Mouse (Mus musculus) thymus, adult 18-20 months (tissue): ENCODE measurements around the gene Limd1.

Source experiments
- DNase-seq, 2 experiments: peaks; one replicate each; pipeline ENCODE4 v3.0.0; 2022; ENCODE audit warnings: mixed read lengths in 2 of 2

Gene Limd1

GRCm38 (mm10) chr9:123478586-123479195, at the start of gene Limd1:
Gene Limd1 (plus strand): TSS chr9:123478706.
- peak; percentile 54 to 58 for DNase-seq

DNA sequence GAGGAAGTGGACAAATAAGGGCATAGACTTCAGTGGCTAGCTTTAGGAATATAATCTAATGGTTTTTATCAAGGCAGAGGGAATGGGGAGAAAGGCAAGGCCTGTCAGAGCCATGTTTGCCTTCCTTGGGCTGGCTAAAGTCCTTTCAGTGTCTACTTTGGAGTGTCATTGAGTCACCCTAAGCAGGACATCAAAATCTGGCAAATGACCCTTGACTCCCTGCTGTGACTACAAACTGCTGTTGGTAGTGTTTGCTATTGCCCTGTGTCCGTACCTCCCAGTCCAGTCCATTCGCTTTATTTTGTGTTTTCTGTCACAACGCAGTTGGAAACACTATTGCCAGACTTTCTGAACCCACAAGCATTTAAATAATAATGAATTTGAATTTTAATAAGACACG, 48.6 kb upstream of the Limd1 start:
- DNase-seq: no peak

- DNase-seq: no peak
These were observed 47.5 kb upstream of the Limd1 start for GRCm38 (mm10) chr9:123430973-123431372.

DNA sequence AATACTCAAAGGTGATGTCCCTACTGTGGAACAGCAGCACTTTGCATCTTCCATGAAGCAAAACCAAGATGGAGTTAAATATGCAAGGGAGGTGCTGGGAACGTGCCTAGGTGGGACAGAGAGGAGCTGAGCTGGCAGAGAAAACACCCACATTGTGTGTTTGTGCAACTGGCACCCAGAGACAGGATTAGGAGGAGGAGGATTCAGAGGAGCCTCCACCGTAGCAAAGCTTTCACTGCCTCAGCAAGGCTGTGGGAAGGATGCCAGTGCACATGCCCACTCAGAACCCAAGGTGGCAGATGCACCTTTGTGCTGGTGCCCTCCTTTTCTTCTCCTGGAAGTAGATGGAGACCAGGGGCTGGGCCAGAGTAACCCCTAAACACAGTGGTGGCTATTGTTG, 40.3 kb upstream of the Limd1 start:
- no peak for DNase-seq

- DNase-seq: no peak
These were observed 38.1 kb upstream of the Limd1 start for GRCm38 (mm10) chr9:123440230-123441058.

- peak in 1 of 2 experiments; percentile 7 for DNase-seq
These were observed 31.4 kb upstream of the Limd1 start for GRCm38 (mm10) chr9:123447101-123447500.

- no peak for DNase-seq
These were observed 29.9 kb upstream of the Limd1 start for GRCm38 (mm10) chr9:123448594-123448993.

DNA sequence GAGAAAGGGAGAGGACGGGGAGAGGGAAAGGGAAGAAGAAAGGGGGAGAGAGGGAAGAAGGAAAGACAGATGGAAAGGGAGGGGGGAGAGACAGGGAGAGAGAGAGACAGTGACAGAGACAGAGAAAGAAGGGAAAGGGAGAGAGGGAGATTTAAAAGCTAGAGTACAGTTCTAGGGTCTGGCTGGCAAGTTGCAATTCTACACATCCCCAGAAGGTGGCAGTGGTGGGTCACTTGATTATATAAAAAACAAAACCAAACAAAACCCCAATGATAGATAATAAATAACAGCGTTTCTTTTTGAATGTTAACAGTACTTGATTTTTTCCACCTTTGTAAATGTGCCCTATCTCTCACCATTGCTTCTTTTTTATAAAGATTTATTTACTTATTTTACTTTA, 28.3 kb upstream of the Limd1 start:
- peak in 1 of 2 experiments; percentile 12 for DNase-seq

GRCm38 (mm10) chr9:123451772-123452171, 26.7 kb upstream of the Limd1 start:
- no peak for DNase-seq

DNA sequence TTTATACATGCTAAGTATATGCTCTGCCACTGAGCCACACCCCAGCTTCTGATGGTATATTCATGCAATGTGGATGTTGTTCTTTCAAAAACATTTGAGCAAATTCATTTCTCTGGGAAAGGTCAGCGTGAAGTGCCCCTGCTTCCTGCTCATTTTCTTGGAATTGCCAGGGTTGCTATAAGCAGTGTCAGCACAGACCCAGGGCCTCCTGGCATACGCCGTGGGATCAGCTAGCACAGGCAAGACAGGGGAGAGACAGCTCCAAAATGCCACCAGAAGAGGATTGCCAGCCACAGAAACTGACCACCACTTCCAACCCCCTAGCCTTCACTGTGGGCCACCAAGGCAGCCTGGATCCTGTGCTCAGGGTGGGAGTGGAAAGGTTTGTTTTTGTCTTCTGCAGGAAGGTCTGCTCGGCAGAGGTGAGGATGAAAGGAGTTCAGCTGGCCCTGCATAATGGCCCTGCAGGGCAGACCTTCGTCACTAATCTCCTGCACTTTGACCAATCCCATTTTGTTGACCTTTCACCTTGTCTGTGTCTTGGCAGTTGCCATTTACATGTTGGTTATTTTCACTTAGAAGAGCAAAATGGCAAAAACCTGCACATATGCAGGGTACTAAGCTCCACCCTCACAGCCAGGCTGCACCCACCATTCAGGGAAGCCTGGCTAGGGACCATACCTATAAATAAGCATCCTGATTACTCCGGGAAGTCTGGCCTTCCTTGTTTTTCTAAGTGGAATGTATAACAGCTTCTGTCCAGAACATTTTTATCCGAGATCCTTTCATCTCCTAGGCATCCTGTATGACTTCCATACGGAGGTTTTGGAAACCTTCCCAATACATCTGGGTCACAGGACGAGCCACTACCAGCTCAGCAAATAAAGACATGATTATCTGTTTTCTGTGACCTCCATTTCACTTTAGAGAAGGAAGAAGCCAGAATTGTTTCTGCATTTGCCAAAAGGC, 21.6 kb upstream of the Limd1 start:
- DNase-seq: no peak

DNA sequence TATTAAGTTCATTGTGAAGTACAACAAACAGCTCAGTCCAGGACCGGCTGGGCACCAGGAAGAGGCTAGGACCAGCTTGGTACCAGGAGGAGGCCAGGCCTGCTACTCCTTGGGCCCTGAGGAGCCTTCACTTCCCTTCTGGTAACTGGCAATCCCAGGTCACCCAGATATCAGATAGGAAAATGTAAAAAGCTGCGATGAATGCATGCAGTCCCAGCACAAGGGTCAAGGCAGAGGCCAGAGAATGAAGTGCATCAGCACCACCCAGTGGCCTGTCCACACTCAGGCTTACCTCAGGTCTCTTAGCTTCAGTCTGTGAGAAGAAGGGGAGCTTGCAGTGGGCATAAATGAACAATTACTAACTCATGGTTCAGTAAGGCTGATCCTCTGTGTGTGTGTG, 20.9 kb upstream of the Limd1 start:
- DNase-seq: no peak

GRCm38 (mm10) chr9:123467141-123467620, 11.3 kb upstream of the Limd1 start:
- DNase-seq: no peak

GRCm38 (mm10) chr9:123468406-123469085, 10.0 kb upstream of the Limd1 start:
- no peak for DNase-seq

- no peak for DNase-seq
These were observed 9.4 kb upstream of the Limd1 start for GRCm38 (mm10) chr9:123469087-123469486.

DNA sequence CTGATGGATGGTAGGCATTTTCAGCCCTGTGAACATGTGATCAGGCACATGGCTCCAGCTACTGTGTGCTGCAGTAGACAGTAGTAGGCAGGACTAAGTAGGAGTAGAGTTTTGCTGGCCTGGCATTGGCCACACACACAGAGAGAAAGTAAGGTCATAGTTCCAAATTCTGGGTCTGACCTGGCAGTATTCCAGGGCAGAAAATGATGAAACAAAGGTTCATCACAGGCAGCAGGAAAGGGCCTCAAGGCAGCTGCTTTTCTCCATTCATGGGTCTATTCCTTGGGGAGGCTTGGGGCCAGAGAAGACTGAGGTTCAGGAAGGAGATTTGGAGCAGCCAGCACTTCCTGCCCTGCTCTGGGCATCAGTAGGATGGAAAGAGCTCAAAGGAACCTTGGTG, 5.1 kb upstream of the Limd1 start:
- DNase-seq: no peak

DNA sequence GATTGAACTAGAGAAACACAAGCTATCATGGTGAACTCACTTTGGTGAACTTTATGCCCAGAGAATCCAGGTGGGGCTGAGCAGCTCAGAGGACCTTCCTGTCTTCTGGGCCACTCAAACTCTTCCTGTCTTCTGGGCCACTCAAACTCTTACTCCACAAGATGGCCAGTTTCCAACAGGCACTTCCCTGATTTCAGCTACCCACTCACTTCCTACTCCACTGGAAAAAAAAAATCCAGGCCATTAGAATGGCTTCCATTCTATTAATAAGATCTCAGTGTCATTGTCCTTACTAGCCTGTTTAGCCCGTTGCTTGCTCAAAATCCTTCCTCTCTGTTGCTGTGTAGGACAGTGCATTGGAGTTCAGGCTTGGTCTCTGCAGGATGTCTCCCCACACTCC, 2.9 kb upstream of the Limd1 start:
- no peak for DNase-seq

- DNase-seq: peak; percentile 32 to 49
These were observed 398 bp upstream of the Limd1 start for GRCm38 (mm10) chr9:123478031-123478585.

- peak; percentile 25 to 33 for DNase-seq
These were observed 727 bp downstream of the Limd1 start for GRCm38 (mm10) chr9:123479196-123479669.

DNA sequence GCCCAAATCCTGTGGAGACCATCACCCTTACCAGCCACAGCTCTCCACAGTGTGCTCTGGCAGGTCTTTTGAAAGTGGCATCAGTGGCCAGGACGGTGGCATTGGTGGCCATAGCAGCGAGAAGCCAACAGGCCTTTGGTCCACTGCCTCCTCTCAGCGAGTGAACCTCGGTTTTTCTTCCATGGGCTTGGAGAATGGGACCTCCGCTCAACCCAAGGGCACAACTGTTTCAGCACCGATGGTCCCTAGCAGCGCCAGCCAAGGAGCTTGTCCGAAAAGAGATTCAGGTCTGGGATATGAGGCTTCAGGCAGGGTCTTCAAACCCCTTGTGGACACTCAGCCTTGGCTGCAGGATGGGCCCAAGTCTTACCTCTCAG, 1.4 kb downstream of the Limd1 start:
- peak in 1 of 2 experiments; percentile 6 for DNase-seq

DNA sequence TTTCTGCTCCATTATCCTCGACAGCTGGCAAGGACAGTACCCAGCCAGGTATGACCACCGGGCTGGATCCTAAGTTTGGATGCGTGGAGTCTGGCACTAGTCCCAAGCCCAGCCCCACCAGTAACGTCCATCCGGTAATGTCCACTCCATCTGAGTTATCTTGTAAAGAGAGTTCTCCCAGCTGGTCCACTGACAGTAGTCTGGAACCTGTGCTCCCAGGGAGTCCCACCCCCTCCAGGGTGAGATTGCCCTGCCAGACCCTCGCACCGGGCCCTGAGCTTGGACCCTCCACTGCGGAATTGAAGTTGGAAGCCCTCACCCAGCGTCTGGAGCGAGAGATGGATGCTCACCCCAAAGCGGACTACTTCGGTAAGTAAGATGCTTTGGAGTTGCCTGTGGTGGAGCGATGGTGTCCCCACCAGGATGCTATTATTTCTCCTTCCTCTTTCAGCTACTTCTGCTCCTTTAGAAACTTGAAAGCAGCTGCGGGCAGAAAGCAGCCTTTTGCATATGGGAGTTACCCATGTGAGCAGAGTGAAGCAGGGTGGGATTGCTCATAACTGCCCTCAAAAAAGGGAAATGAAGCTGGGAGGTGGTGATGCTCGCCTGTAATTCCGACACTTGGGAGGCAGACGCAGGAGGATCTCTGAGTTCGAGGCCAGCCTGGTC, 1.9 kb downstream of the Limd1 start:
- peak in 1 of 2 experiments; percentile 24 for DNase-seq

DNA sequence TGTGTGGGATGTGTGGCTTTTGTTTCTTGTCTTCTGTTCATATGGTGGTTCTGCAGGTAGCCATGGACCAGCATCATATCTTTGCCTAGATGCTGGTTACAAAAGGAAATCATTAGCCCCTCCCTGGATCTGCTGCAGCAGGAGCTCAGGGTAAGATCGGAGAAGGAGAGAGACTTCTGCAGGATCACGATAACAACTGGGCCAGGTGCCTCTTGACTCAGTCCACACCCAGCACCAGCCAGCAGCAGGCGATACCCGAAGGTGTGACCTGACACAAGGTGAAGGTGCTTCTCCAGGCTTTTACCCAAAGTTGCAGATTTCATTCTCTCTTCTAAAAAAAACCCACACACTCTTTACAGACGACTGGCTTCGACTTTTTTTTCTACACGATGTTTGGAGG, 2.6 kb downstream of the Limd1 start:
- no peak for DNase-seq
